Mouse (Mus musculus) embryonic facial prominence, embryonic 13.5 days (tissue): ENCODE measurements around the gene Cd2. TPM values are rescaled to one million over a fixed set of nuclear protein-coding genes. Genes with fewer than 3 reads are reported as not detected.

Source experiments
- ATAC-seq: fragments of 200-750 bp; cut with Nextera tagmentation; 2 replicates; pipeline ENCODE4 v1.8.0; 2017; ENCODE audit warnings: low read depth; ENCODE audit not compliant: insufficient number of reproducible peaks, insufficient read depth, low FRiP score, low TSS enrichment
- H3K27ac ChIP-seq: fragments of 300-500 bp; sonication (generic); 2 replicates; pipeline ENCODE4 v1.5.1; 2015; ENCODE audit warnings: moderate library complexity, mild to moderate bottlenecking, inconsistent platforms
- H3K27me3 ChIP-seq: fragments of 300-500 bp; sonication (generic); 2 replicates; pipeline ENCODE4 v1.6.1; 2015; ENCODE audit warnings: mild to moderate bottlenecking, inconsistent platforms
- H3K36me3 ChIP-seq: fragments of 300-500 bp; sonication (generic); 2 replicates; pipeline ENCODE4 v1.6.1; 2015; ENCODE audit warnings: mild to moderate bottlenecking, inconsistent platforms
- H3K4me1 ChIP-seq: fragments of 300-500 bp; sonication (generic); 2 replicates; pipeline ENCODE4 v1.6.1; 2015; ENCODE audit warnings: inconsistent platforms
- H3K4me2 ChIP-seq: fragments of 300-500 bp; sonication (generic); 2 replicates; pipeline ENCODE4 v1.6.1; 2015; ENCODE audit warnings: moderate library complexity, mild to moderate bottlenecking, inconsistent platforms
- H3K4me3 ChIP-seq: fragments of 300-500 bp; sonication (generic); 2 replicates; pipeline ENCODE4 v1.5.1; 2015; ENCODE audit warnings: mild to moderate bottlenecking, inconsistent platforms
- H3K9ac ChIP-seq: fragments of 300-500 bp; sonication (generic); 2 replicates; pipeline ENCODE4 v1.6.1; 2015; ENCODE audit warnings: mild to moderate bottlenecking, inconsistent platforms
- H3K9me3 ChIP-seq: fragments of 300-500 bp; sonication (generic); 2 replicates; pipeline ENCODE4 v1.6.1; 2016; ENCODE audit warnings: inconsistent platforms
- WGBS: fragments of 180-500 bp; shearing (Covaris S2); methylation state at CpG from one replicate; pipeline ENCODE4 v1.1.7; 2015; ENCODE audit warnings: mixed read lengths; 5-methylcytosine and 5-hydroxymethylcytosine counted together
- polyA plus RNA-seq: library from polyadenylated mRNA; unstranded; fragments of >200 nt; fragmentation: Nextera tagmentation; extraction: Ambion mirVana; gene quantifications from 2 replicates; pipeline ENCODE4 v1.2.1, GENCODE M21; 2015

Gene Cd2
- polyA plus RNA-seq, 1 experiment from 2014 or later, result not detected

GRCm38 (mm10) chr3:101265561-101266091 lies 22.1 kb downstream of the Cd2 start:
- ATAC-seq, result no peak
- peaks cover 13% of the 10 kb centered on the region for H3K4me1 ChIP-seq
- WGBS, result 35% methylated on average over 3 of the region's 3 CpGs
- H3K4me3 ChIP-seq, result no peak overlapping the region
- no peak overlapping the region for H3K4me2 ChIP-seq
- no peak overlapping the region for H3K9ac ChIP-seq
- no peaks in the 10 kb centered on the region for H3K36me3 ChIP-seq
- H3K27me3 ChIP-seq, result no peaks in the 10 kb centered on the region
- no peak overlapping the region for H3K27ac ChIP-seq
- H3K9me3 ChIP-seq, result no peaks in the 10 kb centered on the region

GRCm38 (mm10) chr3:101258976-101259375 lies 28.8 kb downstream of the Cd2 start:
- Histone ChIP-seq H3K4me3 (no peak overlapping the region), H3K27me3 (no peaks in the 10 kb centered on the region), H3K4me1 (peaks cover 13% of the 10 kb centered on the region), H3K36me3 (no peaks in the 10 kb centered on the region), H3K4me2 (no peak overlapping the region), H3K9ac (no peak overlapping the region), H3K27ac (no peak overlapping the region), H3K9me3 (no peaks in the 10 kb centered on the region)
- ATAC-seq, result no peak
- whole genome bisulfite sequencing, result 64% methylated on average over 2 of the region's 2 CpGs

DNA sequence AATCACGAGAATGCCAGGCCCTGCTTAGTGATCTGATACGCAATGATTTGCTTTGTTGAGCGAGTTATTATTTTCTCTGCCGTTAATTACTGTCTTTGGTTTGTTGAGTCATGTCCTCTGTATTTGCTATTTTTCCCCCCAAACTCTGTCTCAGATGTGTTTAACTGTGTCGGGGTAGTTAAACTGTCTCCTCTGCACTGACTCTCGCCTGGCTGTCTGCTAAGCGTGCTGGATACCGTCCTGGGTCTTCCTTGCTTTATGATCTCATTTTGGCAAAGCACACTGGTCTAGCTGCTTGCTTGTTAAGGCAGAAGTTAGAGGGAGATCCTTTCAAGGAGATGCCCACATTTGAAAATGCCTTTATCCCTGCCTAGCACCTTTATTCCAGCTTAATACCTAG lies 31.6 kb downstream of the Cd2 start:
- H3K4me2 ChIP-seq, result no peak overlapping the region
- no peaks in the 10 kb centered on the region for H3K36me3 ChIP-seq
- H3K27ac ChIP-seq, result no peak overlapping the region
- no peak for ATAC-seq
- WGBS, result 77% methylated on average over 8 of the region's 8 CpGs
- H3K27me3 ChIP-seq, result no peaks in the 10 kb centered on the region
- no peaks in the 10 kb centered on the region for H3K9me3 ChIP-seq
- no peak overlapping the region for H3K4me3 ChIP-seq
- no peak overlapping the region for H3K9ac ChIP-seq
- peaks cover 4% of the 10 kb centered on the region for H3K4me1 ChIP-seq

DNA sequence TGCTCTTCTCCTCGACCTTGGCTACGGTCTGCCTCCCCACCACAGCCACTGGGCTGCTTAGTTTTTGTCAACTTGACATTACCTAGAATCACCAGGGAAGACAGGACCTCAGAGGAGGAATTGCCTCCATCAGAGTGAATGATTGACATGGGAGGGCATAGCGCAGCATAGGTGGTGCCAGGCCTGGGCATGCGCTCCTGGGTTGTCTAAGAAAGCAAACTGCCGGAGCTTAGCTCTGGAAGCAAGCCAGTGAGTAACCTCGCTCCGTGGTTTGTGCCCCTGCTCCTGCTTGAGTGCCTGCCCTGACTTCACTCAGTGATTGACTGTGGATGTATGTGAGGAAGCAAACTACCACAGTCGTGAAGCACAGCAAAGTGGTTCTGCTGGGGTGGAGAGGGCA lies 35.6 kb downstream of the Cd2 start:
- 65% methylated on average over 8 of the region's 8 CpGs for WGBS
- no peaks in the 10 kb centered on the region for H3K27me3 ChIP-seq
- H3K36me3 ChIP-seq, result no peaks in the 10 kb centered on the region
- no peak overlapping the region for H3K9ac ChIP-seq
- no peak overlapping the region for H3K27ac ChIP-seq
- no peak for ATAC-seq
- H3K4me1 ChIP-seq, result peaks cover 14% of the 10 kb centered on the region; the same call in 1 of the 2 replicates
- H3K4me2 ChIP-seq, result no peak overlapping the region
- no peaks in the 10 kb centered on the region for H3K9me3 ChIP-seq
- no peak overlapping the region for H3K4me3 ChIP-seq

DNA sequence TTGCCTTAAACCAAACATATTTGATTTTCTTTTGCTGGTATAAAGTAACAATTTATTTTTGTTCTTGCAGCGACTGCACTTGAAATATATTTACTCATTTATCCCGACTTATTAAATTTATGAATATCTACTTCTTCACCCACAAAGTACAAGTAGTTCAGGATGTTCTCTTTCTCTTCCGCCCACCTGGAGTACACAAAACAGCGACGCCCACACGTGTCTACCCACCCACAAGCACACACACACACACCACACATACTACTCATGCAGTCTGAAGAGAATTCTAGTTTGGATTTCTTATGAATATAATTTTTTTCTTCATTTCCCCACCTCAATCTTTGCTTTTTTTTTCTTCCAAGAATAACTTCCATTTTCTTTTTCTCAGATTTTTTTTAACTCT lies 37.9 kb downstream of the Cd2 start:
- no peak for ATAC-seq
- 89% methylated on average over 6 of the region's 6 CpGs for WGBS
- Histone ChIP-seq H3K27ac (no peak overlapping the region), H3K27me3 (no peaks in the 10 kb centered on the region), H3K36me3 (no peaks in the 10 kb centered on the region), H3K4me2 (no peak overlapping the region), H3K4me3 (no peak overlapping the region), H3K9ac (no peak overlapping the region), H3K4me1 (peaks cover 15% of the 10 kb centered on the region; the same call in 1 of the 2 replicates), H3K9me3 (no peaks in the 10 kb centered on the region)

- no peak for ATAC-seq
- 73% methylated on average over 3 of the region's 3 CpGs for WGBS
These were observed 42.5 kb downstream of the Cd2 start for GRCm38 (mm10) chr3:101245212-101245611.

GRCm38 (mm10) chr3:101243002-101243401 lies 44.7 kb downstream of the Cd2 start:
- Histone ChIP-seq H3K36me3 (no peaks in the 10 kb centered on the region), H3K4me1 (peaks cover 10% of the 10 kb centered on the region; the same call in 1 of the 2 replicates), H3K27ac (no peak overlapping the region), H3K4me3 (no peak overlapping the region), H3K4me2 (no peak overlapping the region), H3K9ac (no peak overlapping the region), H3K9me3 (no peaks in the 10 kb centered on the region), H3K27me3 (no peaks in the 10 kb centered on the region)
- 68% methylated on average over 2 of the region's 2 CpGs for WGBS
- no peak for ATAC-seq

More at GRCm38 (mm10) chr3:101245212-101245611, 42.5 kb downstream of the Cd2 start:
- Histone ChIP-seq H3K4me1 (peaks cover 15% of the 10 kb centered on the region; the same call in 1 of the 2 replicates), H3K27ac (no peak overlapping the region), H3K4me3 (no peak overlapping the region), H3K4me2 (no peak overlapping the region), H3K9me3 (no peaks in the 10 kb centered on the region), H3K9ac (no peak overlapping the region), H3K36me3 (no peaks in the 10 kb centered on the region), H3K27me3 (no peaks in the 10 kb centered on the region)

DNA sequence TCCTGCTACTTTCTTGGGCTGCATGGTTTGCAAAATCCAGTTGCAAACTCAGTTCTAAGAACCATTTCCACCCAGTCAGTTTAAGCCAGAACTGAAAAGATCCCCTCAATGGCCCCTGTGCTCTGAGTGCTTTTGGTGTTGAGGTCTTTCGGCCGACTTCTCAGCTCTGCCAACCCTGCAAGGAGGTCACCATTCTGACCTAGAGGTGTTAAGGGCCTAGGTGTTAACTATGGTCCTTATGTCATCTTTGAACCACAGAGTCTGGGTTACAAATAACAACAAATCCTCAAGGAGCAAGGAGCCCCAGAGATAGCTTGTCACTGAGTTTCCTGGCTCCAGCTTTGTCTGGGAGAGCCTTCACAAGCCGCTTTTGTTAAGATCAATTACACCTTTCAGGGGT lies 45.9 kb downstream of the Cd2 start:
- no peaks in the 10 kb centered on the region for H3K36me3 ChIP-seq
- H3K27ac ChIP-seq, result no peak overlapping the region
- no peak for ATAC-seq
- no peak overlapping the region for H3K4me2 ChIP-seq
- no peaks in the 10 kb centered on the region for H3K9me3 ChIP-seq
- H3K9ac ChIP-seq, result no peak overlapping the region
- no peaks in the 10 kb centered on the region for H3K27me3 ChIP-seq
- H3K4me3 ChIP-seq, result no peak overlapping the region
- H3K4me1 ChIP-seq, result peaks cover 6% of the 10 kb centered on the region
- WGBS, result 73% methylated on average over 3 of the region's 3 CpGs

GRCm38 (mm10) chr3:101240859-101241258 lies 46.9 kb downstream of the Cd2 start:
- H3K27me3 ChIP-seq, result no peaks in the 10 kb centered on the region
- H3K4me1 ChIP-seq, result peaks cover 6% of the 10 kb centered on the region
- 84% methylated on average over 9 of the region's 9 CpGs for WGBS
- H3K4me3 ChIP-seq, result no peak overlapping the region
- no peak overlapping the region for H3K4me2 ChIP-seq
- H3K9me3 ChIP-seq, result no peaks in the 10 kb centered on the region
- no peak overlapping the region for H3K9ac ChIP-seq
- ATAC-seq, result no peak
- no peak overlapping the region for H3K27ac ChIP-seq
- H3K36me3 ChIP-seq, result no peaks in the 10 kb centered on the region

DNA sequence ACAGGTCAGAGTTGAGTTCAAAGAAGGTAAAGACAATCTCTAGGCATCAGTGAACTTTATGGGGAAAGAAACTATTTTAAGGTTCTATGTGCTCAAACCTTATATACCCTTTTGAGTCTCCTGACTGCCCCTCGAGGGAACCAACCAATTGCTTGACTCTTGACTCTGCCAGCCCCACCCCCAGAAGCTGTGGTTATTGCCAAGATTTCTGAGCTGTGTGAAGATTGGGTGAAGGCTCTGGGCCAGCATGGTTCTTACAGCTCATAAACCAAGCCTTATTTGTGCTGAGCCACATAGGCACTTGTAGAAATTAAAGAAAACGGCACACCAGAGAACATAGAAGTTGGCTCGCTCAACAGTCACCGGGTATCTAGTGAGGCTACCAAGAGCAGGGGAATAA lies 48.5 kb downstream of the Cd2 start:
- H3K27ac ChIP-seq, result no peak overlapping the region
- no peak overlapping the region for H3K4me3 ChIP-seq
- no peaks in the 10 kb centered on the region for H3K9me3 ChIP-seq
- ATAC-seq, result no peak
- H3K9ac ChIP-seq, result no peak overlapping the region
- no peak overlapping the region for H3K4me2 ChIP-seq
- no peaks in the 10 kb centered on the region for H3K27me3 ChIP-seq
- peaks cover 6% of the 10 kb centered on the region for H3K4me1 ChIP-seq
- 87% methylated on average over 4 of the region's 4 CpGs for WGBS
- H3K36me3 ChIP-seq, result no peaks in the 10 kb centered on the region

- Histone ChIP-seq H3K4me1 (peaks cover 6% of the 10 kb centered on the region), H3K4me2 (no peak overlapping the region), H3K27ac (no peak overlapping the region), H3K4me3 (no peak overlapping the region), H3K9ac (no peak overlapping the region), H3K36me3 (no peaks in the 10 kb centered on the region), H3K9me3 (no peaks in the 10 kb centered on the region), H3K27me3 (no peaks in the 10 kb centered on the region)
- ATAC-seq, result no peak
- WGBS, result 89% methylated on average over 6 of the region's 6 CpGs
These were observed 49.0 kb downstream of the Cd2 start for GRCm38 (mm10) chr3:101238695-101239094.

GRCm38 (mm10) chr3:101236995-101237808 lies 50.5 kb downstream of the Cd2 start:
- WGBS, result 54% methylated on average over 16 of the region's 16 CpGs
- no peaks in the 10 kb centered on the region for H3K27me3 ChIP-seq

More at GRCm38 (mm10) chr3:101236995-101237808, 50.5 kb downstream of the Cd2 start:
- Histone ChIP-seq H3K9me3 (no peaks in the 10 kb centered on the region), H3K27ac (no peak overlapping the region), H3K4me1 (peaks cover 6% of the 10 kb centered on the region), H3K9ac (no peak overlapping the region), H3K4me2 (no peak overlapping the region), H3K36me3 (no peaks in the 10 kb centered on the region), H3K4me3 (no peak overlapping the region)
- ATAC-seq, result no peak
